Mouse (Mus musculus): ENCODE results near the gene Pwwp2b.

Gene Pwwp2b

GRCm38 (mm10) chr7:139265634-139266033, 17.4 kb downstream of the Pwwp2b start:
- no peak for DNase-seq

DNA sequence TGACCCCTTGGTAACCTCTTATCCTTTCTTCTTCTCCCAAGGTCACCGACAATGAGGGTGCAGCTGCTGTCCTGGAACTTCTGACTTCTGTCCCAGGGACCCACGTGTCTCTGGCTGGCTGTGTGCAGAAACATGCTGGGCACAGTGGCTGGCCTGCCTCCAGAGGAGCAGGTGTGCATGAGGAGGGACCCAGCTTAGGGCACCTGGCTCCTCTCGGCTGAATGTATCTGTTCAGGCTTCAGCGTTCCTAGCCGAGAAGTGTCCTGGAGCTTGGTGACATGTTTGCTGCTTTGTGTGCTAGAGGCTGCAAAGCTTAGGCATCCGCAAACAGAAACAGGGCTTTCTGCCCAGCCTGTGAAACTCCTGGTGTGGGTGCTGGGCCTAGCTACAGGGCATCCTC, 18.1 kb downstream of the Pwwp2b start:
- peak; percentile 78 to 80 for DNase-seq

DNA sequence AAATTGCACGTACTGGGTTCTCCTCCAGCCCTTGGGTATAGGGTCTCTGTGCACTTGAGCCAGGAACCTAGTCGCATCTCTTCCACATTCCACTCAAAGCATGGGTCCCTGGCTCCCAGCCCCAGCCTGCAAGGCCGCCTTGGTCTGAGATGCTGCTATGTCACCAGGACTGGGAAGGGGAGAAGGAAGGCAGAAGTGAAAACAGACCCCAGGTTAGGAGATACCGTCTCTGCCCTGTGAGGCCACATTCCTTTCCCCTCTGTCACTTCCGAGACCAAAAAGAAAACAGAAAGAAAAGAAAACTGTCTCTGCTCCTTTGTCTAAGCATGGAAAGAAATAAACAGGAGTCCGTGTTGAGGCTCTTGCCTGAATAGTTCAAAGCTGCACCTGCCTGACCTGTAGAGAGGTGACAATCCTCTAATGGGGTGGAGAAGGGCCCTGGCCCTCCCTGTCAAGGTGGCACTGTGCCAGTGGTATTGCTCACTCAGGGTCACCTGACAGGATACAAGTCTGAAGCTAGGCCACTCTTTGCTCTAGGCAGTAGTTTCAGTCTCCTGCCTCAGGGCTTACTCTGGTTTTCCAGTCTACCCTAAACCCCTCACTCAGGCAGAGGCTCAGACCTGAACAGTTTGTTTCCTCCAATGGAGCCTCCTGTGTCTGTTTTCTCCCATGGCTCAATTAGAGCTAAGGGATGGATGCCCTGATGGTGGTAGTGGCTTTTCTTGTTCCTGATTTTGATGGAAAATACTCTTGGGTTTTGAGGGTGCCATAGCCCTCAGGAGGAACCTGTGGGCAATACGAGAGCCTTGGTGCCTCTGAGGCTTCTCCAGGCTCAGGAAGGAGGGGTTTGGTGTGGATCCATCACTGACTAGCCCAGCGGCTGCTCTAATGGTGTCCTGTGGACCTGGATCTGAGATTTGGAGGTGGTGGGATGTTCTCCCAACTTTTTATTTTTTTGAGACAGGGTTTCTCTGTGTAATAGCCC, 18.9 kb downstream of the Pwwp2b start:
- peak; percentile 33 to 41 for DNase-seq

DNA sequence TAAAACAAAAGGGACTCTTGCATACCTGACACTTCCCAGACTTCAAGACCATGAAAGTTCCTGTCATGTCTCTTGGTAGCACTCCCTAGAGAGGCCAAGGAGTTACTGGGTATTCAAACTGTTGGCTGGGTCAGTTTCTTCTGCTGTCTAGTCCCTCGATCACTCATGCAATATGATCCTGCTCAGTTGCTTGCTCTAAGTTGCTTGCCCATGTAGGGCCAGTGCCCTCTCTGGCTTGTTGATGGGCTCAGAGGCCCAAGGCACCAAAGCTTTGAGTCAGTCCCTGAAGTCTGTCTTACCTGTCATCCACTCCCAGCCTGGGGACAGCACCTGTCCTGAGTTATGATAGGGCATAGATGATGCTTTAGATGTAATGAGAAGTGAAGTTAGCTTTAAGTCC, 22.5 kb downstream of the Pwwp2b start:
- no peak for DNase-seq

- peak in 1 of 2 experiments; percentile 26 for DNase-seq
These were observed 23.6 kb downstream of the Pwwp2b start for GRCm38 (mm10) chr7:139271871-139272270.

- DNase-seq = peak in 1 of 2 experiments; percentile 26
These were observed 24.5 kb downstream of the Pwwp2b start for GRCm38 (mm10) chr7:139272639-139273396.

- no peak for DNase-seq
These were observed 25.1 kb downstream of the Pwwp2b start for GRCm38 (mm10) chr7:139273397-139273719.

GRCm38 (mm10) chr7:139275586-139275985, 27.3 kb downstream of the Pwwp2b start:
- peak in 1 of 2 experiments; percentile 33 for DNase-seq

DNA sequence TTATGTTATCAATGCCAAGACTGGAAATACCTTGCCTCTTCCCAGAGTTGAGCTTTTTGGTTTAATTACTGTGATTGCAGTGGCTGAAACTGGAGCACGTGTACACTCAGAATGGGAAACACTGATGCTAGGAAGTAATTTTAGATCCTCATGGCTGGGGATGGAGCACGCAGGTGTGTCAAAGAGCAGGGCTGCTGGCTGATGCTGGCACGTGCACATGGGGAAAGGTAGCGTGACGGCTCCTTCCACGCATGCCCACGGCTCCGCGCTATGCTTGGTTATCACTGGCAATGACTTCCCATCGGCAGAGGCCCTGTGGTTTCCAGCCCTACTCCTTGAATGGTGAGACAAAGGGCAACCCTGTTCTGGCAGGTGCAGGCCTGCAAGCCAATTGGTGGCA, 27.9 kb downstream of the Pwwp2b start:
- DNase-seq = no peak

DNA sequence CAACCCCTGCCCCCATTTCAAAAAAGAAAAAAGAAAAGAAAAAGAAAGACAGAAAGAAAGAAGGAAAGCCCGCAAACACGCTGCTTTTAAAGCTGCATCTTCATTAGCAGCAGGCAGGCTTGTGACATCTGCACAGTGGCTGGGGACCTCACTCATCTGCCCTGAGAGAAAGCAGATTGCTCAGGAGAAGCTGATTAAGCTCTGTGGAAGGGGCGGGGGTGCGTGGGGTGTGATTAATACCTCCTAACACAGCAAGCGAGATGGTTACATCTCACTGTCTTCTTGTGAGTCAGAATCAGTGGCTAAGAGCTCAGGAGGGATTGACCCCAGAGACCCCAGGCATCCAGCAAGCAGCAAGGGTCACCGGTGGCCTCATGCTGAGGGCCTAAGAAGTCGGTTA, 29.3 kb downstream of the Pwwp2b start:
- no peak for DNase-seq

GRCm38 (mm10) chr7:139279571-139279970, 31.3 kb downstream of the Pwwp2b start:
- DNase-seq = peak in 1 of 2 experiments; percentile 30

DNA sequence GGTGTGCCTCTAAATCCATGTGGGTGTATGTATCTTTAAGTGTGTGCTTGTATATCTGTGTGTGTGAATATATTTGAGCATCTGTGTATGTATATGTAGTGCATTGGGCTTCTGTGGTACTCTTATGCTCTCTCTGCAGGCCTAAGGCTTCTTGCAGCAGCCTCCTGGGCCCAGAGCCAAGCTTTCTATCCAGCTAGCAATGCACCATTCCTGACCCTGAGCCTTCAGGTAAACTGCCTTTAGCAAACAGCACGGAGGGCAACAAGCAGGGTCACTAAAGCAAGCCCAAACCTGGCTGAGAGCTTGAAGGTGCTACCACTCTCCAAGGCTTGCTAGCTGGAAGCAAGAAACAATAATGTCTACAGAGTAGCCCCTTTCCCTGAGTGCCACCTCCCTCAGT, 31.8 kb downstream of the Pwwp2b start:
- peak; percentile 54 to 62 for DNase-seq

DNA sequence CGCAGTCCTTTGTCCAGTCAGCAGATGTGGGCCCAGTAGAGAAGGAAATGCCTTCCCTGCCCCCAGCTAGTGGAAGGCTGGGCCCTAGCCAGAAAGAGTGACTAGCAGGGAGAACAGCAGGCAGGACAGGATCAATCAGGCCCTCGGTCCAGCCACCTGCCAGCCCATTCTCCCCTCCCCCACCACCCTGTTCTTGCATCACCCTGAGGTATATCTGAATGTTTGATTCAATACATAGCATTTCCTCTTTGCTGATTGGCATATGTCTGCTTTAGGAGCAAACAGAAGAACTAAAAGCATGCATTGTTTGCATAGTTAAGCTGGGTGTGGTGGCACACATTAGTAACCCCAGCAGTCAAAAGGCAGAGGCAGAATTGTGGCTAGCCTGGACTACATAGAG, 32.9 kb downstream of the Pwwp2b start:
- peak; percentile 54 to 59 for DNase-seq

GRCm38 (mm10) chr7:139282037-139282436, 33.8 kb downstream of the Pwwp2b start:
- no peak for DNase-seq

DNA sequence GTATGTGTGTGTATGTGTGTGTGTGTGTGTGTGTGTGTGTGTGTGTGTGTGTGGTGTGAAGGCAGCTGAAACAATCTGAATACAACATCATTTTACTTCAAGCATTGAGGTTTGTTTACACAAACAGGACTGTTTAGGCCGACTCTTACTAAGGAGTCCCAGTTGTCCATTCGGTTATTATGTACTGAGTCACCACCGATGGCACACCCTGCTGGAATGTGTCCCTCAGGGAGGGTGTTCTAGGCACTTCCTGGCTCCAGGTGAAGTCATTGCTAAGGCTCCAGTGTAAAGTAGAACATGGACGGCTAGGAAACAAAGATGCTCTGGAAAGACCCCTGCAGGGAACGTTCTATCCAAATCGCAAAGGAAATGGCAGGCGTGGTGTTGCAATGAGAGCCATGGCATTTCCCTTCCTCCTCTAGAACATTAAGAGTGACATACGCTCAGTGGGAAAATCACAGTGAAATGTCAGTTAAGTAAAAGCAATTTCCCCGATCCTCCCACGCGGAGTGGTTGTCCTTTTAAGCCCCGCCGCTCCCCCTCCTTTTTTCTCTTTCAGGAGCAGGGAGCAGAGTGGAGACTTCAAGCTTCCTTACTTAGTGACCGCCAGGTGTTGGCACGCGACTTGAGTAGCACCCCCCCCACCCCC, 37.1 kb downstream of the Pwwp2b start:
- no peak for DNase-seq

GRCm38 (mm10) chr7:139288540-139288939, 40.3 kb downstream of the Pwwp2b start:
- no peak for DNase-seq

DNA sequence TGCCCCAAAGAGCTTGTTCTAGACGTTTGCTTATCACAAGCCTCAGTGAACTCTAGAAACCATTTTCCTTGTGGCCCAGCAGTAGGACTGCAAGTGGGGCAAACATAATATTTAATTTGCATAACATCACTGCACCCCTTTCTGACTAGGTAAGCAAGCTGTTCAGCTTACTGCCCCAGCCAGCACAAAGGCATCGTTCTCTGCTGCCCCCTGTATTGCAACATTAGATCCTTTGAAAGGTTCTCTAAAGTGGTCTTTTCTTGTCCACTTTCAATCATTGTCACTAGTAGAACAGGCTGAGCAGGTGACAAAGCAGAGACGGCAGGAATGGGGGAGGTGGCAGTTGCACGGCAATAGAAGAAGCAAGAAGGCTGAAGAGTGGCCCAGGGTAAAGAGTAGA, 45.1 kb downstream of the Pwwp2b start:
- no peak for DNase-seq

DNA sequence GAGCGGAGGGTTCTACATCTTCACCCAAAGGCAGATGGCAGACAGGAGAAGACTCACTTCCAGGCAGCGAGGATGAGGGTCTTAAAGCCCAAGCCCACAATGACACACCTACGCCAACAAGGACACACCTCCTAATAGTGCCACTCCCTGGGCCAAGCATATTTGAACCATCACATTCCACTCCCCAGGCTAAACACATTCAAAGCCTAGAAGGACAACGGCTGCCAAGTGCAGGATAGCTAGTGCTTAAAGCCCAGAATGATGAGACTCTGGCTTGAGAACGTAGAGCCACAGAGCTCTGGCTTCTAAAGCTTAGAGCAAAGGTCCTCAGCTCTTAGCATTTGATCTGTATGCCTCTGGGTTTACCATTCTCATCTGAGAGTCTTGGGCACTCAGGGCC, 45.8 kb downstream of the Pwwp2b start:
- DNase-seq = no peak

DNA sequence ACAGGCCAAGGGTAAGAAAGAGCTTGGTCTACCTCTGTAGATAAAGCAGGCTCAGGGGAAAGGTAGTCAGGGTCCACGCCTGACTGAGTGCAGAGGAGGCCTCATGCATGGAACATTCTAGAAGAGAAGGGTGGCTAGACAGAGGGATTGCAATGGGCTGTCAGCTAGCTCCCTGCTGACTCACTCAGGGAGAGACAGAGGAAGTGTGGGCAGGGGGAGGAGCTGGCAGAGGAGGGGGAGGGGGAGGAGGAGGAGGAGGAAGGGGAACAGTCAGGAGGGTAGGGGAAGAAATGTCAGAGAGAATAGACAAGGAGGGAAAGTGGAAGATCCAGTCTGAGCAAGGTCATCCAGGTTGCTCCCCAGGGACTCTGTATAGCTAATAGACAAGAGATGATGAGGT, 47.4 kb downstream of the Pwwp2b start:
- DNase-seq = no peak

DNA sequence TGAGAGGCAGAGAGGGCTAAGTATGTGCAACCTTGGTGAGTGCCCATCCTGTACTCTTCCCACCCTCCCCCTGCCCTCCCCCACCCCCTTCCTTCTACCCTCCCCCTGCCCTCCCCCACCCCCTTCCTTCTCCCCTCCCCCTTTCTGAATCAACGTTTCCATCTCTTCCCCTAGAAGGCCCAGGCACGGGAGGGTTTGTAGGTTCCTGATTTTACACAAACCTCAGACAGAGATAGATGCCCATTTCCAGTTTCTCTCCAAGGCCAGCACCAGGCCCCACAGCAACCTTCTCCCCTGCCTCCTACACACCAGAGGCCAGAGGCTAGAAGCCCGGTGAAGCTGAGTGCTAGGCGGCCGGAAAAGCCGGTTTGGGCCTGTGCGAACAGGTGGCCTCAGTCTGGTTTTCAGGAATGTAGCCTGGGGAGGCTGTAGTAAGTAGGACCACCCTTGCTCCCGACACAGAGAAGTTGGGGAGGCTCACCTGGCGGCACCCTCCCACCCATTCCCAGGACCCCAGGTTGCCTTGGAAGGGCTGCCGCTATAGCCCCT, 48.3 kb downstream of the Pwwp2b start:
- DNase-seq = no peak

DNA sequence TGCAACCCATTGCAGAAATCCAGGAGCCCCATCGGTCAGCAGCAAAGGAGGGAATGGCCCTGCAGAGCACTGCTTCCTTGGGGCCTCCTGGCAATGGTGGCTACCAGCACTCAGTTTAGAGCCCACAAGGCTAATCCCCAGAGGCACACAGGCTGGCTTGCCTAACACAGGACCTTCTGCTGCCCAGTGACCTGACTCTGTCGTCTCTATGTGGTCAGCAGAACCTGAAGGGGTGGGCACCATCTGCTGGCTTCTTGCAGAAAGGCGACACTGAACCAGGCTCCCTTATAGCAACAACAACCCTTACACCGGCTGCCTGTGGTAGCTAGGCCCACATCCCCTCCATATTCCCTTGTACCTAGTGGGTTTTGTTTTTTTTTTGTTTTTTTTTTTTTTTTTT, 50.2 kb downstream of the Pwwp2b start:
- peak; percentile 61 to 63 for DNase-seq

DNA sequence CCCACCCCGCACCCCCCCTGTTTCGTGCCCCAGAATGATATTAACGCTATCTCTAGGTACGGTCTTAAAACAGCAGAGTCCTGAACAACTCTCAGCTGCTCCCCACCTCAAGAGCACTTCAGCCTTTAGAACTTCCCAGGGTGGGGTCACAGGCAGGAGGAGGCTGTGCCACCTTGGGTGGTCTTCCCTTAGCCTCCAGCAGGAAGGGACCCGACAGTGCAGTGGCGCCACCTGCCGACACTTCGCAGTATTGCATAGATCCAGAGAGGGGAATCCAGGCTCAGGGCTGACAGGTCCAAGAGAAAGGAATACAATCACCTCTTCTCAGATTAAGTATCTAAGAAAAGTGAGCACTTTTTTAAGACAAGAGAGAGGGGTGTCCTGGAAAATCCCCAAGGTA, 51.1 kb downstream of the Pwwp2b start:
- DNase-seq = peak; percentile 97 to 99

DNA sequence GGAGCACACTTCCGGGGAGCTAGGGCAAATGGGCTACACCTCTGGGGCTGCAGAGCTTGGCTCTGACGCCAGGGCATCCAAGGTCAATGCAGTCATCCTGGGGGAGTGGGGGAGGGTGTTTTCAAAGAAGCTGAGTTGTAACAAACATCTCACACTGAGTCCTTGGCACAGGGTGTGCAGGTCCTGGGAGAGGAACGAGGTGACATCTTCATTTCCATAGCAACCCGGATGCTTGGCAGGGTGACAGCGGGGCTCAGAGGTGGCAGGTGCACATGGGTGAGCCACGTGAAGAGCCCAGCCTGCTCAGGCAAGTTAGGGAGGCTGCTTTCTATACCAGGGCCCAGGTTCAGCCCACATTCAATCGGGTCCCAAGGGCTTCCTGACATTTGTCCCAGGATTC, 52.1 kb downstream of the Pwwp2b start:
- DNase-seq = peak; percentile 92 to 93
